15 mouse cellular contexts compared by ENCODE assay signal in the genomic region with DNA sequence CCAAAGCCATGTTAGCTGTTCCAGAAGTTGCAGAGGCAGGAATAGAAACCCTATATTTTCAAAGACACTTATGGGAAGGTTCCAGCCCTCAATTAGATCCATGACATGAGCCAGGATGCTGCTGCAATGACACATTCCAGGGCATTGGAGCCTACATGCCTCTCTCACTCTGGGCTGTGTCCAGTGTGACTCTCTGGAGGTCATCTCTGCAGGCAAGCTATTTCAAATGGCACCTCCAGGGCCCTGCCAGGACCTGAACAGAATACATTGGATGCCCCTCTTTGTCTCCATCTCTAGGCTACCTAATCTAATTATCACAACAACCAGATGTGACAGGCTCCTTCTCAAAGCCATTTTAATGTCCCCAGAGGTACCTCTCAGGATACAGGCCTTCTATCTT.
"Had no signal": no experiment of that assay in that cellular context is flagged by ENCODE, and none has a peak within 500 bp of the region (broad histone marks: within the 10 kb centered on the region; RNA-seq: fewer than 3 reads in every experiment).

No protein-coding gene starts in this region.

- DNase-seq: cerebellum, adult 9-10 months; cerebellum, adult 9-11 months; cerebellum, postnatal 10 days; cerebellum, postnatal 14 days; cerebellum, postnatal 25 days; embryo, embryonic 11 days; forebrain, postnatal 0 days; gastrocnemius, adult 2 months; gastrocnemius, postnatal 10 days; gastrocnemius, postnatal 14 days; gastrocnemius, postnatal 25 days; gastrocnemius, postnatal 36 days; heart, adult 11 months; heart, adult 18-20 months; heart, adult 2 months had no signal
